Mouse (Mus musculus) adipocyte (in vitro differentiated cells): ENCODE data around the gene Ppp3ca.

Experiments used
- DNase-seq: peaks from one replicate; pipeline ENCODE4 v3.0.0-alpha.2; 2016; ENCODE audit warnings: low spot score

Gene Ppp3ca

GRCm38 (mm10) chr3:136813886-136814285, 144.0 kb downstream of the Ppp3ca start:
- DNase-seq, result no peak

- peak; percentile 42 for DNase-seq
These were observed 145.0 kb downstream of the Ppp3ca start for GRCm38 (mm10) chr3:136814916-136815315.

GRCm38 (mm10) chr3:136816319-136816718, 146.4 kb downstream of the Ppp3ca start:
- no peak for DNase-seq

- DNase-seq, result no peak
These were observed 149.1 kb downstream of the Ppp3ca start for GRCm38 (mm10) chr3:136818997-136819396.

GRCm38 (mm10) chr3:136821039-136821438, 151.1 kb downstream of the Ppp3ca start:
- DNase-seq, result no peak

- DNase-seq, result no peak
These were observed 152.1 kb downstream of the Ppp3ca start for GRCm38 (mm10) chr3:136821993-136822392.

GRCm38 (mm10) chr3:136822431-136822830, 152.5 kb downstream of the Ppp3ca start:
- no peak for DNase-seq

GRCm38 (mm10) chr3:136828451-136828850, 158.5 kb downstream of the Ppp3ca start:
- DNase-seq, result no peak

GRCm38 (mm10) chr3:136829109-136829508, 159.2 kb downstream of the Ppp3ca start:
- DNase-seq, result no peak

GRCm38 (mm10) chr3:136830687-136831220, 160.8 kb downstream of the Ppp3ca start:
- DNase-seq, result peak; percentile 77

- no peak for DNase-seq
These were observed 163.2 kb downstream of the Ppp3ca start for GRCm38 (mm10) chr3:136833003-136833745.

GRCm38 (mm10) chr3:136833893-136834292, 164.0 kb downstream of the Ppp3ca start:
- peak; percentile 57 for DNase-seq

GRCm38 (mm10) chr3:136835851-136836250, 165.9 kb downstream of the Ppp3ca start:
- DNase-seq, result no peak

- no peak for DNase-seq
These were observed 166.6 kb downstream of the Ppp3ca start for GRCm38 (mm10) chr3:136836319-136837193.

- DNase-seq, result peak; percentile 28
These were observed 167.7 kb downstream of the Ppp3ca start for GRCm38 (mm10) chr3:136837589-136837988.

GRCm38 (mm10) chr3:136841282-136841681, 171.4 kb downstream of the Ppp3ca start:
- DNase-seq, result peak; percentile 23

GRCm38 (mm10) chr3:136842384-136842783, 172.5 kb downstream of the Ppp3ca start:
- DNase-seq, result no peak

GRCm38 (mm10) chr3:136843811-136844491, 174.0 kb downstream of the Ppp3ca start:
- DNase-seq, result no peak

- DNase-seq, result no peak
These were observed 179.1 kb downstream of the Ppp3ca start for GRCm38 (mm10) chr3:136849035-136849434.

GRCm38 (mm10) chr3:136852921-136853320, 183.0 kb downstream of the Ppp3ca start:
- DNase-seq, result no peak

- no peak for DNase-seq
These were observed 183.7 kb downstream of the Ppp3ca start for GRCm38 (mm10) chr3:136853596-136853995.

- no peak for DNase-seq
These were observed 186.1 kb downstream of the Ppp3ca start for GRCm38 (mm10) chr3:136855996-136856395.
